Mouse (Mus musculus): ENCODE measurements around the gene Zfp114. TPM values are rescaled to one million over a fixed set of nuclear protein-coding genes. Genes with fewer than 3 reads are reported as not detected.

Zfp114 gene
- total RNA-seq, 2 experiments from 2014 or later = 0.61 to 0.69 TPM

Other genes starting within 250 kb of the Zfp114 start
- not detected for gene Vmn1r179, start 248.1 kb upstream of the Zfp114 start, total RNA-seq (2021)
- gene Vmn1r180, start 224.4 kb upstream of the Zfp114 start, total RNA-seq (2021) = not detected
- not detected for gene Vmn1r181, start 200.4 kb upstream of the Zfp114 start, total RNA-seq (2021)
- not detected for gene V1rd19, start 173.4 kb upstream of the Zfp114 start, total RNA-seq (2021)
- gene Vmn1r183, start 121.8 kb upstream of the Zfp114 start, total RNA-seq (2021) = not detected
- gene Zfp180, start 93.1 kb upstream of the Zfp114 start, total RNA-seq (2021) = 10 to 100 TPM; 15.2 to 17.3 TPM
- 1 to 10 TPM; 2.3 to 4.8 TPM for gene Zfp112, start 62.7 kb upstream of the Zfp114 start, total RNA-seq (2021)
- gene Zfp235, start 40.9 kb upstream of the Zfp114 start, total RNA-seq (2021) = 1 to 10 TPM; 7.2 to 9.9 TPM
- 10 to 100 TPM in 1 of 2 experiments, 1 to 10 TPM in 1; 9.1 to 11.1 TPM for gene Zfp111, start 36.4 kb downstream of the Zfp114 start, total RNA-seq (2021)
- gene Zfp109, start 62.5 kb downstream of the Zfp114 start, total RNA-seq (2021) = 1 to 10 TPM; 2.5 to 2.8 TPM
- 1 to 10 TPM; 2.0 to 3.5 TPM for gene Zfp108, start 79.7 kb downstream of the Zfp114 start, total RNA-seq (2021)
- 1 to 10 TPM; 4.1 to 4.8 TPM for gene Zfp93, start 95.4 kb downstream of the Zfp114 start, total RNA-seq (2021)
- 10 to 100 TPM in 1 of 2 experiments, 1 to 10 TPM in 1; 5.8 to 12.1 TPM for gene Zfp61, start 126.2 kb downstream of the Zfp114 start, total RNA-seq (2021)
- gene Zfp94, start 141.6 kb downstream of the Zfp114 start, total RNA-seq (2021) = 1 to 10 TPM; 2.7 to 6.4 TPM
- under 1 TPM; 0.36 to 0.42 TPM for gene Tescl, start 158.9 kb downstream of the Zfp114 start, total RNA-seq (2021)
- gene Lypd5, start 174.1 kb downstream of the Zfp114 start, total RNA-seq (2021) = not detected
- gene Kcnn4, start 195.2 kb downstream of the Zfp114 start, total RNA-seq (2021) = 1 to 10 TPM; 4.2 to 5.4 TPM
- 10 to 100 TPM; 19.5 to 24.1 TPM for gene Smg9, start 224.6 kb downstream of the Zfp114 start, total RNA-seq (2021)

All from adrenal gland, postnatal 10 days (tissue).